Mouse (Mus musculus): ENCODE data around the gene Marc2.

DNA sequence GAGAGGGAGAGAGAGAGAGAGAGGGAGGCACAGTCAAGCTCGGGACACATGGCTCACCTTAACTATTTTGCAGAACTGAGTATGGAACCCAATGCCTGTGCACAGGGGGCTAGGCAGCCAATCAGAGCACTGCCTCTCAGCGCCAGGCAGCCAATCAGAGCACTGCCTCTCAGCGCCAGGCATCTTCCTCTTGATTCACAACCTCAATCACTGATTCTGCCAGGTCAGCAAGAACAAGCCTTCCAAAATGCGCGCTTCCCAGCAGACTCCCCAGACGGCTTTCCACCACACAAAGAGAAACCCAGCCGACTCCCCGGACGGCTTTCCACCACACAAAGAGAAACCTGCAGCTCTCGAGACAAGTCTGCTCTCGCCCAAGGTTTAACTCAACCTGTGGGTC, 23.6 kb downstream of the Marc2 start:
- TF ChIP-seq CTCF (IDR thresholded peaks at IDR 0.05; ENCODE audit: extremely low read depth, insufficient read depth, low read length) (no peak), POLR2A (IDR thresholded peaks at IDR 0.05; ENCODE audit: extremely low read depth, insufficient read depth, low read length) (no peak)

Measured in cortical plate, adult 2 months (tissue).